Mouse (Mus musculus) left cerebral cortex, postnatal 36 days (tissue): ENCODE measurements around the gene Vmn1r21. TPM values are rescaled to one million over a fixed set of nuclear protein-coding genes. Genes with fewer than 3 reads are reported as not detected.

Experiments used
- total RNA-seq, 2 experiments: library from RNA; stranded (reverse); gene quantifications; 2 replicates each; pipeline ENCODE4 v1.2.3; 2021

Vmn1r21 gene
- total RNA-seq, 2 experiments from 2014 or later, result not detected

Other genes with a start within 250 kb of the Vmn1r21 start
- 1 to 10 TPM; 8.9 to 9.2 TPM for gene Pyurf, start 158.3 kb downstream of the Vmn1r21 start, total RNA-seq
- gene Lancl2, start 147.8 kb downstream of the Vmn1r21 start, total RNA-seq, result 100 to 1,000 TPM; 114 to 127 TPM
- gene Vopp1, start 25.2 kb downstream of the Vmn1r21 start, total RNA-seq, result 100 to 1,000 TPM; 131 to 139 TPM
- gene Vmn1r22, start 57.7 kb upstream of the Vmn1r21 start, total RNA-seq, result not detected
- gene Vmn1r23, start 76.5 kb upstream of the Vmn1r21 start, total RNA-seq, result not detected
- not detected for gene Vmn1r24, start 111.2 kb upstream of the Vmn1r21 start, total RNA-seq
- gene Vmn1r25, start 130.5 kb upstream of the Vmn1r21 start, total RNA-seq, result not detected
- gene Vmn1r26, start 164.8 kb upstream of the Vmn1r21 start, total RNA-seq, result not detected